Mouse (Mus musculus) neural tube, embryonic 15.5 days (tissue): ENCODE results near the gene Pyroxd1. TPM values are rescaled to one million over a fixed set of nuclear protein-coding genes. Genes with fewer than 3 reads are reported as not detected.

ENCODE experiments used
- ATAC-seq: fragments of 200-750 bp; cut with Nextera tagmentation; 2 replicates; pipeline ENCODE4 v1.8.0; 2017; ENCODE audit warnings: mild to moderate bottlenecking, moderate TSS enrichment, moderate library complexity; ENCODE audit not compliant: low FRiP score
- H3K27ac ChIP-seq: fragments of 300-500 bp; sonication (generic); replicated peaks from 2 replicates; pipeline ENCODE4 v1.5.1; 2015; ENCODE audit warnings: mild to moderate bottlenecking, inconsistent platforms
- H3K27me3 ChIP-seq: fragments of 300-500 bp; sonication (generic); replicated peaks from 2 replicates; pipeline ENCODE4 v1.6.1; 2015; ENCODE audit warnings: inconsistent platforms
- H3K36me3 ChIP-seq: fragments of 300-500 bp; sonication (generic); 2 replicates; pipeline ENCODE4 v1.6.1; 2015; ENCODE audit warnings: inconsistent platforms
- H3K4me1 ChIP-seq: fragments of 300-500 bp; sonication (generic); 2 replicates; pipeline ENCODE4 v1.6.1; 2015; ENCODE audit warnings: inconsistent platforms
- H3K4me2 ChIP-seq: fragments of 300-500 bp; sonication (generic); 2 replicates; pipeline ENCODE4 v1.6.1; 2015; ENCODE audit warnings: inconsistent platforms, mild to moderate bottlenecking, moderate library complexity
- H3K4me3 ChIP-seq: fragments of 300-500 bp; sonication (generic); replicated peaks from 2 replicates; pipeline ENCODE4 v1.5.1; 2015; ENCODE audit warnings: mild to moderate bottlenecking, inconsistent platforms
- H3K9ac ChIP-seq: fragments of 300-500 bp; sonication (generic); replicated peaks from 2 replicates; pipeline ENCODE4 v1.6.1; 2015; ENCODE audit warnings: mild to moderate bottlenecking, inconsistent platforms
- H3K9me3 ChIP-seq: fragments of 300-500 bp; sonication (generic); replicated peaks from 2 replicates; pipeline ENCODE4 v1.6.1; 2016; ENCODE audit warnings: inconsistent platforms
- WGBS: fragments of 180-500 bp; shearing (Covaris S2); methylation state at CpG from one replicate; pipeline ENCODE4 v1.1.7; 2015; ENCODE audit warnings: mixed read lengths; 5-methylcytosine and 5-hydroxymethylcytosine counted together
- polyA plus RNA-seq: library from polyadenylated mRNA; unstranded; fragments of >200 nt; fragmentation: Nextera tagmentation; extraction: Ambion mirVana; gene quantifications from 2 replicates; pipeline ENCODE4 v1.2.1, GENCODE M21; 2015

Pyroxd1 gene
- 18.2 and 18.7 TPM in 2 replicates for polyA plus RNA-seq

DNA sequence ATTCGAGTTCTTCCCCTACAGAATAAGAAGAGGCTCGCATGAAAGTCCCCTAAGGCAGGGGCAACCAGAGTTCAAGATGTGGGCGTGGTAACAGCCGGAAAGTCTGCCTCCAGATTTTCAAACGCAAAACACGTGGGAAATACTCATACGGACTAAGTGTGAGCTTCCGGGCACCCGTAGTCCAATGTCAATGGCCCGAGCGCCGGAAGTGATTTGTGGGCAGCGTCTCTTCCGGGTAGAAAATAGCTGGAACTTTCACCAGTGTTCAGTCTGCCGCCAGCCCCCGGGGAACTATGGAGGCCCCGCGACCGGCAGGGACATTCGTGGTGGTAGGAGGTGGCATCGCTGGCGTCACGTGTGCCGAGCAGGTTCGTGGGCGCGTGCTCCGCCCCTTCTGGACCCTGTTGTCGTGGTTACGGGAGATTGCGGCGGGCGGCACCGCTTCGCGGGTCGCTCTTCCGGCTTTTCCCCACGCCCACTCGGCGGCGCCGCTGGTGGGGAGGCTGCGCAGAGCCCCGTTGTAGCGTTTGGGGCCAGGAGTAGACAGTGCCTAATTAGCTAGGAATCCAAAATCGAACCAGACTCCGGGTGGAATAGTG is at the start of gene Pyroxd1:
Pyroxd1 (plus strand) TSS at position 215 of the 599 bp plus-strand sequence.
- under 1% methylated on average over 48 of the region's 48 CpGs for WGBS
- Histone ChIP-seq H3K9me3 (no peaks in the 10 kb centered on the region), H3K27me3 (no peaks in the 10 kb centered on the region), H3K27ac (peak within 1 kb of the TSS; percentile 88), H3K4me1 (peaks cover 15% of the 10 kb centered on the region), H3K9ac (peak within 1 kb of the TSS; percentile 67), H3K36me3 (peaks cover 13% of the 10 kb centered on the region), H3K4me2 (peak within 1 kb of the TSS; percentile 62), H3K4me3 (peak within 1 kb of the TSS; percentile 92)
- peak; percentile 97 for ATAC-seq

DNA sequence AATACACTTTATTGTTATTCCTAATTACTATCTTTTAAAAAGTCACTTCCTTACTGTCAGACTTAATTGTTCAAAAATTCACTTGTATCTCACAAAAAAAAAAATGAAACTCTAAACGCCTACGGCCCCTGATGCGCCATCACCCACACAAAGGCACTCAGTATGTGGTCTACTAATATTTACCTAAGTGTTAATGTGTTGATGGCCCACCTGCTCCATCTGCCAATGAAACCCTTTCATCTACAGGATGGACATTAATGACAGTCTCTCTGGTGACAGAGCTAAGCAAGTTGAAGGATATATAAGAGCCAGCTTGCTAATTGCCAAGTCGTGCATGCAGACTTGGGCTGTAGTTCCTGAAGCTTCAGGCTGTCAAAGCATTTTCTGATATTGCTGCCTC is 47.4 kb upstream of the Pyroxd1 start, which contains the start of gene Iapp:
Iapp (plus strand) TSS at position 326 of the 400 bp plus-strand sequence.
- WGBS = 44% methylated on average over 4 of the region's 4 CpGs
- Histone ChIP-seq H3K27me3 (no peaks in the 10 kb centered on the region), H3K4me1 (no peaks in the 10 kb centered on the region)

DNA sequence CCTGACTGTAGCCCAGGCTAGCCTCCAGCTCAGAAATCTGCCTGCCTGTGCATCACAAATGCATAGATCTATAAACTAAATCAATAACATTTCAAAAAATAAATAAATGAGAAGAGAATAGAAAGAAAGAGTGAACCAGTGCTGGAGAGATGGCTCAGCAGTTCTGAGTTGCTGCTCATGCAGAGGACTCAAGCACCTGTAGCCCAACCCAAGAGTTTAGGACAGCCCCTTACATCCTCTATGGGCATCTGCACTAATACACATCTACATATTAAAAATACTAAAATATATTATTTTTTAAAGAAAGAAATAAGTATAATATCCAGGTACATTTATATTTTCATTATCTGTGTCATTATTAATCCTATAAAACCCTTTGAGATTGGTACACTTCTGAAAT is 40.4 kb upstream of the Pyroxd1 start:
- Histone ChIP-seq H3K9me3 (peaks cover 5% of the 10 kb centered on the region; the same call in 1 of the 2 replicates), H3K4me1 (no peaks in the 10 kb centered on the region), H3K27ac (no peak overlapping the region), H3K4me3 (no peak overlapping the region), H3K9ac (no peak overlapping the region), H3K27me3 (no peaks in the 10 kb centered on the region), H3K36me3 (no peaks in the 10 kb centered on the region), H3K4me2 (no peak overlapping the region)
- ATAC-seq = no peak

More for the DNA sequence above, 47.4 kb upstream of the Pyroxd1 start, which contains the start of gene Iapp:
- H3K36me3 ChIP-seq = no peaks in the 10 kb centered on the region
- no peaks in the 10 kb centered on the region for H3K9me3 ChIP-seq
- H3K4me2 ChIP-seq = no peak within 1 kb of the TSS
- no peak within 1 kb of the TSS for H3K4me3 ChIP-seq
- no peak within 1 kb of the TSS for H3K27ac ChIP-seq
- ATAC-seq = no peak
- no peak within 1 kb of the TSS for H3K9ac ChIP-seq

DNA sequence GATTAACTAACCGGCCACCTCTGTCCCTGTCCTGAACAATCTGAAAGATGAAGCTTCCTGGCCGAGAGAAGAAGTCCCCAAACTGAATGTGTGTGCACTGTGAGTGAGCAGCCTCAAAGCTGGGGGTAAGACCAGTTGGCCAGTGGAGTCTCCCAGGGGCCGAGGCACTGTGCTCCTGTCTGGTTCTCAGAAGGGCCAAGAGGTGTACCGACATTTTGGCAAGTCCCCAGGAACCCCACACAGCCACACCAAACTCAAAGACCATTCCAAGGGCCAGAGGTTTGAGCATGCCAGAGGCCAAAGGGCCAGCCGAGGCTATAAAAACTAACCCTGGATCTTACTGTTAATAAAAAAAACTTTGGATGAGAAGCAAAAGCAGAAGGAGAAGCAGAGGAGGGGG is 31.2 kb upstream of the Pyroxd1 start:
- ATAC-seq = no peak
- no peak overlapping the region for H3K4me2 ChIP-seq
- no peaks in the 10 kb centered on the region for H3K36me3 ChIP-seq
- 90% methylated on average over 5 of the region's 5 CpGs for WGBS
- no peak overlapping the region for H3K4me3 ChIP-seq
- no peak overlapping the region for H3K9ac ChIP-seq
- peaks cover 5% of the 10 kb centered on the region; the same call in 1 of the 2 replicates for H3K9me3 ChIP-seq
- no peak overlapping the region for H3K27ac ChIP-seq
- H3K4me1 ChIP-seq = no peaks in the 10 kb centered on the region
- no peaks in the 10 kb centered on the region for H3K27me3 ChIP-seq

DNA sequence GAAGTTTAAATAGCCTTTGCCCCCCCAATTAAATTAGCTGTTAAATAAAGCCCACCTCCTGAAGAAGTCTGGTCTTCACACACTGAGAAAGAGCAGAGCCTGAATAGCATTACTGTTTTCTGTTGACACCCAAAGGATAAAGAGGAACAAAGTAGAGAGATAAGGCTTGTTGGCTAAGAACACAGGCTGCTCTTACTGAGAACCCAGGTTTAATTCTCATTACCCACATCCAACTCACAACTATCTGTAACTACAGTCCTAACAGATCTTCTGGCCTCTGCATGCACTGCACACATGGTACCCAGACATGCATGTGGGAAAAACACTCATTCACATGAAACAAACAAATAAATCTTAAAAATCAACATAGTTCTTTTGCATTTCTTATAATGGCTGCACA is 28.3 kb upstream of the Pyroxd1 start:
- H3K4me1 ChIP-seq = no peaks in the 10 kb centered on the region
- H3K9ac ChIP-seq = no peak overlapping the region
- no peak for ATAC-seq
- H3K27me3 ChIP-seq = no peaks in the 10 kb centered on the region
- H3K4me2 ChIP-seq = no peak overlapping the region
- no peaks in the 10 kb centered on the region for H3K9me3 ChIP-seq
- H3K4me3 ChIP-seq = no peak overlapping the region
- H3K27ac ChIP-seq = no peak overlapping the region
- H3K36me3 ChIP-seq = no peaks in the 10 kb centered on the region

DNA sequence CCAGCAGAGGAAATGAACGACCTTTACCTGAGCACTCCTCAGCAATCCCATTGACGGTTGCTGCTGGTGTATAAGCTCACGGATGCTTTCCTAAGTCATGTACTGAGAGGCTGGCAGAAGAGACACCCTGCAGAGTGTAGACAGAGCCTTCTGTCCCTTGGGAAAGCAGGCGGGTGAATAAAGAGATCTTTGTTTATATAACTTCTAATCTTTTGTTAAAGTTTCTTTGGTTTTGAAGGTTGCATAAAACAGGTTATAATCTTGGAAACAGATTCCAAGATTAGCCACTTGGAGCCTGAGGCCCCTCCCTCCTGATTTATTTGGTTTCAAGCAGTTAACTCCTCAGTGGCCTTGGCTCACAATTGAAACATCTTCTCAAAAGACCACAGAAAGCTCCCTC is 22.6 kb upstream of the Pyroxd1 start, which contains the start of gene Slco1a5:
Slco1a5 (minus strand) TSS at position 101 of the 400 bp plus-strand sequence.
- no peak within 1 kb of the TSS for H3K4me2 ChIP-seq
- ATAC-seq = no peak
- no peaks in the 10 kb centered on the region for H3K27me3 ChIP-seq
- H3K27ac ChIP-seq = no peak within 1 kb of the TSS
- H3K36me3 ChIP-seq = no peaks in the 10 kb centered on the region
- H3K9me3 ChIP-seq = no peaks in the 10 kb centered on the region
- no peak within 1 kb of the TSS for H3K9ac ChIP-seq
- H3K4me3 ChIP-seq = no peak within 1 kb of the TSS
- 26% methylated on average over 4 of the region's 4 CpGs for WGBS
- H3K4me1 ChIP-seq = no peaks in the 10 kb centered on the region

DNA sequence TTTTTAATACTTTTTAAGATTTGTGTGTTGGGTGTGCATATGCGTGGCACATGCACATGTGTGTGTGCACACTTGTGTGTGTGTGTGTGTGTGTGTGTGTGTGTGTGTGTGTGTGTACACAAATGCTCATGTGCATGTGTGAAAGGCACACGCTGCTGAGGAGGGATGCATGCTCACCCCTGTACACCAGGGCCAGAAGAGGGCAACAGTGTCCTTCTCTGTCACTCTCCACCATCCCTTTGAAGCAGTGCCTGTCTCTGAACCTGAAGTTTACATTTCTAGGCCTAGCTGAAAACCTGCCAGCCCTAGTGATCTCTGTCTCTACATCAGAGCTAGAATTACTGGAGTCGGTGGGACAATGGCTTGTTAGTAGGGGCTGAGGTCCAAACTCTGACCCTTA is 18.9 kb upstream of the Pyroxd1 start:
- WGBS = 86% methylated on average over 3 of the region's 3 CpGs
- H3K4me1 ChIP-seq = no peaks in the 10 kb centered on the region
- no peak overlapping the region for H3K27ac ChIP-seq
- no peaks in the 10 kb centered on the region for H3K27me3 ChIP-seq
- H3K9me3 ChIP-seq = no peaks in the 10 kb centered on the region
- H3K4me3 ChIP-seq = no peak overlapping the region
- no peak for ATAC-seq
- no peaks in the 10 kb centered on the region for H3K36me3 ChIP-seq
- H3K9ac ChIP-seq = no peak overlapping the region
- no peak overlapping the region for H3K4me2 ChIP-seq

DNA sequence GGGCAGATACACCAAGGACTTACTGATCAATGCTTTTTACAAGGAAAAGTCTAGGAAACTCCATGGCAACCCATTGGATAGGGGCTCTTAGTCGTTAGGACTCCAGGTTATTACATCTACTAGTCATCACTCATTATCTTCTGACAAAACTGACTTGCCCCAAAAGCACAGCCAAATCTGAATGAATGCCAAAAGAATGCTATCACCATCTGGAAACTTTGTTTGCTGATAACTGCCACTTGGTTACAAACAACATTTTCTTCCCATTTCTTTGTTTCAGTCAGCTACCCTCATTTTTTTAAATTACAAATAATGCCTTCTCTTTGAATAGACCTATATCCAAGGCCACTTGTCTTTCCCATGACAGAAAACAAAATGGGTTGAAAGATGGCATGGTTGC is 16.3 kb upstream of the Pyroxd1 start:
- Histone ChIP-seq H3K9me3 (no peaks in the 10 kb centered on the region), H3K27ac (no peak overlapping the region), H3K27me3 (no peaks in the 10 kb centered on the region), H3K9ac (no peak overlapping the region), H3K4me1 (no peaks in the 10 kb centered on the region), H3K36me3 (no peaks in the 10 kb centered on the region), H3K4me3 (no peak overlapping the region), H3K4me2 (no peak overlapping the region)
- WGBS = 65% methylated on average over 1 of the region's 1 CpGs
- no peak for ATAC-seq

DNA sequence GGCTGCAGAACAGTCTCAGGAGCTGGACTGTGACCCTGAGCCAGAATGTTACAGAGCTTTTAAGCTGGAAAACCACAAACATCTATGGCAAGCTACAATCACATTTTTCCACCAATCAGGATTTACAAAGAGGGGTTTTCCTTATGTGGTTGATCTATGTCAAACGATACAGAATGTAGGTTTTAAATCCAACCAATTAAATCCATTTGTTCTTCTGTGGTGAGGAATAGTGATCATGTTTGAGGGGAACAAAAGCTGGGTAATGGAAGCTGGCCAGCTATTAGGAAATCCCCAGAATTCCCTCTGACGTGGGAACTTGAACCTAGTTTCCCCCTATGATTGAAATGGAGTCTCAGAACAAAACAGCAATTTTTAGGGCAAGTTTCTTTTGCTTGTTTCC is 6.5 kb upstream of the Pyroxd1 start:
- H3K4me1 ChIP-seq = no peaks in the 10 kb centered on the region
- 74% methylated on average over 2 of the region's 2 CpGs for WGBS
- no peaks in the 10 kb centered on the region for H3K9me3 ChIP-seq
- H3K27me3 ChIP-seq = no peaks in the 10 kb centered on the region
- no peak overlapping the region for H3K9ac ChIP-seq
- H3K4me2 ChIP-seq = no peak overlapping the region
- H3K36me3 ChIP-seq = no peaks in the 10 kb centered on the region
- no peak overlapping the region for H3K4me3 ChIP-seq
- no peak for ATAC-seq
- no peak overlapping the region for H3K27ac ChIP-seq

DNA sequence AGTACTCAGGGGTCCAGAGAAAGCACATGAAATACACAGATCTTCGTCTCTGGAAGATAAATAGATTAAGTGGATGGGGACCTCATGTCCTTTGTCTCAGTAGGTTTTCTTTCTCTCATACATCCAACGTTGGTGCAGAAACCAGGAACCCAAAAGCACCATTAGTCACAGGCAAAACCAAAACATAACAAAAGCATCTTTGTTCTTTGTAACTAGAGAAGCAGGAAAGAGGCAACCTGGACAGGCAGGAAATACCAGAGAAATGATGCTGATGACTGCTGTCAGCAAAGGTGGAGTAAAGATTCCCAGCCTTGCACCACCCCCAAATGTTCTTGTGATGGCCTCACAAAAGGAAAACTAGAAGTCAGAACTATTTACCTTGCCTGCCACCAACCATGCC is 5.9 kb upstream of the Pyroxd1 start:
- Histone ChIP-seq H3K27me3 (no peaks in the 10 kb centered on the region), H3K9me3 (no peaks in the 10 kb centered on the region), H3K4me1 (no peaks in the 10 kb centered on the region), H3K4me2 (no peak overlapping the region), H3K27ac (no peak overlapping the region), H3K9ac (no peak overlapping the region), H3K4me3 (no peak overlapping the region), H3K36me3 (no peaks in the 10 kb centered on the region)
- ATAC-seq = no peak
- WGBS = 55% methylated on average over 2 of the region's 2 CpGs

DNA sequence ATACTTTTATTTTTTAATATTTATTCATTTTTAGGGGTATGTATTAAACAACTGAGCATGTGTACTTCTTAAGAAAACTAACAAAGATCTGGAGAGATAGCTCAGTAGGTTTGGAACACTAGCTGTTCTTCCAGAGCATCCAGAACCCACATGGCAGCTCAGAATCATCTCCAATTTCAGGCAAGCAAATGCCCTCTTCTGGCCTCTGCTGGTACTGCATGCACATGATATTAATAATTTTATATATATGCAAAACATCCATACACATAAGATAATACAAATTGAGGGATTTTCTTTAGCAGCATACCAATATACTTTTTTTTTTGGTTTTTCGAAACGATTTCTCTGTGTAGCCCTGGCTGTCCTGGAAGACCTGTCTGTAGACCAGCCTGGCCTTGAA is 1.9 kb upstream of the Pyroxd1 start:
- H3K4me2 ChIP-seq = no peak overlapping the region
- no peak overlapping the region for H3K27ac ChIP-seq
- H3K27me3 ChIP-seq = no peaks in the 10 kb centered on the region
- 81% methylated on average over 2 of the region's 2 CpGs for WGBS
- H3K36me3 ChIP-seq = 0 out of 2 replicates have a peak, but pooled peaks cover under 1% of the 10 kb centered on the region
- ATAC-seq = no peak
- H3K9me3 ChIP-seq = no peaks in the 10 kb centered on the region
- no peak overlapping the region for H3K4me3 ChIP-seq
- H3K4me1 ChIP-seq = peaks cover 15% of the 10 kb centered on the region
- H3K9ac ChIP-seq = no peak overlapping the region

DNA sequence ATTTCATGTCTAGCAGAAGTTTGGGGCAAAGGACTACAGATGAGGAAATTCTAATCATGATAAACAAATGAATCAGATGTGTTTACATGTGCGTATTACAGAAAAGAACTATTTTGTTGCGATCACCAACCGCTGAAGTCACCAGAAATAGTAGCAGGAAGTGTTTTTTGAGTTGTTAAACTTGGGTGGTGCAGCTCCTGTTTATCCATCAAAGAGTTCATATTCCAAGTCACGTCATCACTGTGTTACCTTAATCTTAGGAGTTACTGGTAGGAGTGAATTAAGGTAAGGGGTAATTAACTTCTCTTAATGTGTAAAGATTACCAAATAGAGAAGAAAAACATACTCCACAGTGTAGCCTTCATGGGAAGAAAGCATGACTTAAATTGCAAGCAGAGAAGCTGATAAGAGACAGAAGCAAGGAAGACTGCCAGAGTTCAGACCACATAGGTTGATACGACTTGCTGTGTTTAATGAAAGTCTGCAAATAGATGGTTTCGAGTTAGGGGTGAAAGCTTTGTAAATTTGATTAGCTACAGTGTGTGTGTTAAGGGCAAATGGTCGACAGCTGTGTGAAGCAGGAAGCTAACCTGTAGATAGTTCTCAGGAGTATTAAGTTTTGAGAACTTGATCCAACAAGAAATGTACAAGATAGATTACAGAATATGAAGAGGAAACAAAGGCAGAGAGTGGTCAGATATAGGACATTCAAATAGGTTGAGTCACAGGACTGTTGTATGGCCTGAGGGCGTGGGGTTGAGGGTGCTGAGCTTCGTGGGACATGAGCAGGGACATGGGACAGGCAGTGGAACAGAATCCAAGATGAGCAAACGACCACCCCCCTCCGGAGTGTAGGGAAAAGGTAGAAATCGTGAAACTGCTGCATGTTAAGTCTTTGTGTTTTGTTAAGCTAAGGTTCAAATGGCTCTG is 992 bp downstream of the Pyroxd1 start:
- 64% methylated on average over 12 of the region's 12 CpGs for WGBS
- Histone ChIP-seq H3K9me3 (no peaks in the 10 kb centered on the region), H3K36me3 (peaks cover 22% of the 10 kb centered on the region), H3K4me1 (peaks cover 15% of the 10 kb centered on the region), H3K9ac (peak overlapping the region; percentile 67; the same call in 1 of the 2 replicates), H3K27ac (no peak overlapping the region), H3K4me2 (peak overlapping the region; percentile 62), H3K27me3 (no peaks in the 10 kb centered on the region), H3K4me3 (peak overlapping the region; percentile 92)
- no peak for ATAC-seq
